Mouse (Mus musculus) heart, adult 9 months (tissue): ENCODE measurements at regions not wholly inside any gene's neighbourhood (a gene's known extent, or its start where the extent isn't known, plus 50 kb on each side); places are given as distances from the start of the nearest gene placed in this dataset.

Experiments used
- DNase-seq, 2 experiments: peaks; one replicate each; pipeline ENCODE4 v3.0.0; 2022; ENCODE audit warnings: low spot score in 2 of 2

GRCm38 (mm10) chr13:63699624-63700023, 115.4 kb upstream of the Ercc6l2 start:
- DNase-seq, result no peak

DNA sequence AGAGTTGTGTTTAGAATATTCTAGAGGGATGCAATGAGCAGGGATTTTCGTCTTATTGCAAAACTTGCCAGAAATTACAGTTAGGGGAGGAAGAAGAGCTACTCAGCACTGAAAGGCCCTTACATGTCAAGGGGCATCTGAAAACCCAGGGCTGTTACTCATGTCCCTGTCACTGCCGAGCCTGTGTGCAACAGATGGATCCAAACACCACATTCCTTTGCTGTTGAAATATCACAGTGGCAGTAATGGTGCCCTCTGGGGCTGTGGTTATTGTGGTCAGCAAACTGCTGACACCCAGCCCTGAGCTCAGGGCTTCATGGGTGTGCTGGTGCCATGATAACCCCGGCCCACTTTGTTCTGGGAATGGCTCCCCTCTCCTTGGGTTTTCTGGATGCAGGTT, 114.3 kb upstream of the Ercc6l2 start:
- no peak for DNase-seq

- DNase-seq, result no peak
These were observed 113.6 kb upstream of the Ercc6l2 start for GRCm38 (mm10) chr13:63701199-63702175.

DNA sequence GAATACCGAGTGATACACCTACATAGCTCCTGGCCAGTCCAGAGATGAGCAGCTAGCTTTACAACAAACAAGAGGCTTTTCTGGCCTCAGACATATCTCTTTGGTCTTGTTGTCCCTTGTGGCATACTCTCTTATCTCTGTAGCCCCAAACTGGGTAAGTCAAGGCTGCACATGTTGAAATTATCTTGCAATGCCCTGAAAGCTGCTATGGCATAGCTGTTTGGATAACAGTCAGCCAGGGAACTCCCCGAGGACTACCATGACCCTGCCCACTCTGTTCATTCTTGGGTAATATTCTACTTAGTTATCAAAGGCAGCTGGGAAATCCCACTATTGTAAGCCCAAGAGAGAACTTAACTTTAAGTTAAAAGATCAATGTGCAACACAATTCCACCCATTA, 106.5 kb upstream of the Ercc6l2 start:
- no peak for DNase-seq

DNA sequence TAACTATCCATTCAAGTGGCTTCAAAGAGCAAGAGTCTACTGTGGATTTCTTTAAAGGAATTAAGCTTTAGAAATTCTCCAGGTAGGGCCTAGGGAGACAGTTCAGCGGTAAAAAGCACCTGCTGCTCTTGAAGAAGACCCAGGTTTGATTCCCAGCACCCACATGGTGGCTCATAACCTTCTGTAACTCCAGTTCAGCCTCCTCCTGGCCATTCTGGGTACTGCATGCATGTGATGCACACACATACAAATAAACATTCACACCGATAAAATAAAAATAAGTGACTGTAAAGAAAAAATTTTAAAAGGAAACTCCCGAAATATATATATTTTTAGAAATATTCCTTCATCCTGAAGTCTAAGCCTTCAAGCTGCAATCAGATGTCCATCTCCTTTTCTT, 101.9 kb upstream of the Ercc6l2 start:
- DNase-seq, result no peak

DNA sequence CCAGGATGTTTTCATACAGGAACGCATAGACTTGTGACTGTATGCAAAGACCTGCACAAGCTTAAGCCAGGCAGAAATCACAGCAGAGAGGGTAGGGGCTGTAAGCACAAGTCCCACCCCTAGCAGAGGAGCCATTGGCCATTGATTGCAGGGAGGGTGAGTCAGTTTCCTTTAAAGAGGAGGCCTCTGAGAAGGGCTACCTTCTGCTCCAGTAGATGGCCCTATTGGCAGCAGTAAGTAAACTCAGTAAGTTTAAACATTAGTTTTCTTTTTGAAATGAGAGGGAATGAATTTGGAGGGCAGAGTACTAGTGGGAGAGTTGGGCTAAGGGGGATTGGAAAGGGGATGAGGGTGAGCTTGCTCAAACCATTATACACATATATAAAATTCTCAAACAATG, 98.5 kb upstream of the Ercc6l2 start:
- no peak for DNase-seq

DNA sequence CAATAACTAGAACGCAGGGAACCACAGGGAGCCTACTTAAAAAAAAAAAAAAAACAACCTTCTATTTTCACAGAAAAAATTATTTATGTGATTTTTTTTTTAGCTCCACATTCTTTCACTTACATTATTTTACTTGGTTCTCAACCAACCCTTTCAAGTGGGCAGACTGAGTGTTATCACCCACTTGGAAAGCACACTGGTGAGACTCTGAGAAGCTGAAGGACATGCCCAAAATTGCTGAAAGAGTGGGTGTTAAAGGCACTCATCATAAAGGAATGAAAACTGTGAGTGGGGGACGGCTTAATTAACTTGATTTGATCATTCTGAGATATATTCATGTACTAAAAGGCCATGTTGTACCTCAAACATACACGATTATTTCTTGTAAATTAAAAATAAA, 97.8 kb upstream of the Ercc6l2 start:
- DNase-seq, result no peak

- no peak for DNase-seq
These were observed 96.3 kb upstream of the Ercc6l2 start for GRCm38 (mm10) chr13:63718782-63719181.

DNA sequence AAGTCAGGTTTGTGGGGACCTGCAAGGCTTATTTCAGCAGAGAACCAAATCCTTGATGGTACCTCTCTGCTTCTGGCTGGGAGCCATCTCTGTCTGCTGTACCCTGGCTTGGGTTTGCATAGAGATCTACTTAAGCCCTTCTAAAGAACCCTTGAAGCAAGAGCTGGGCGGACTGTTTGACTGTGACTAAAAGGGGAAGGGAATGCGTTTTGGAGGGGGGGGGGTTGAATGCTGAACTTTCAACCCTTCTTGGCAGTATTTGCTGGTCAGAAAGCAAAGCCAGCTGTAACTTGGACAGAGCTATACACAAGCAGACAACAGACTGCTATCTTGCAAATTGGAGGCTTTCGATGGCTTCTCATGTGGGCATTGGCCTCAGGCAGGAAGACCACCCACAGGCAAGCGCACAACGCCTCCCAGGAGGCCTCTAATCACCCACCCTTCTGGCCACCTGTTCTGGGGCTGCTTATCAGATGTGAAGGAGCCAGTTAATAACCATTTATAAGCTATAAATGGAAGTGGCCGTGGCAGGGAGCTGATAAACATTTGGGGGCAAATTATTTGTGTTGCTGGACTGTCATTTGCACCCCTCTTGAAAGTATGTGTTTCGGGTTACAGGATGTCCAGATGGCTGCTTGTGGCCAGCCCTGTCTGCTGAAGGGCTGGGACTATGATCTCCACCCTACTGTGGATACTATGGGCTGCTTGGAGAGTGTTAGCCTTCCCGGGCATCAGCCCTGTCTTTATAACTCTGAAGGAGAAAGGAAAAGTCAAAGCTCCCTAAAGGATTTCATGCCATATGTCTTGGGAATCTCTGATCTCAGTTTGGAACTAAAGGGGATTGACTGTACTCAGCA, 95.5 kb upstream of the Ercc6l2 start:
- peak in 1 of 2 experiments; percentile 2 for DNase-seq

GRCm38 (mm10) chr13:63720610-63721009, 94.4 kb upstream of the Ercc6l2 start:
- no peak for DNase-seq

GRCm38 (mm10) chr13:63721011-63721625, 93.9 kb upstream of the Ercc6l2 start:
- no peak for DNase-seq

DNA sequence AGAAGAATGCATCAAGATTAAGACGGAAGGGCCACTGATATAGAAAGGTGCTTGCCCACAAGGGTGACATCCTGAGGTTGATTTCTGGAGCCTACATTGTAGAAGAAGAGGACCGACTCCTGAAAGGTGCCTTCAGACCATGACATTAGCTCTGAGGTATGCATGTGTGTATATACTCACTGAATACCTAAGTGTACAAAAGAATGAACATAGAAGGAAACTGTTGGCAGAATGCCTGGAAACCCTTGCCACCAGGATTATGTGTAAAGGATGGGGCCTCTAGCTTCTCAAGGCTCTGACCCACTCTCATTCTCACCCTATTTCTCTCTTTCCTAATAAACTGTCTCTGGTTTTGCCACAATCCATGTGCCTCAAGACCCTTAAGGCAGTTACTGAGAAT, 90.7 kb upstream of the Ercc6l2 start:
- no peak for DNase-seq

DNA sequence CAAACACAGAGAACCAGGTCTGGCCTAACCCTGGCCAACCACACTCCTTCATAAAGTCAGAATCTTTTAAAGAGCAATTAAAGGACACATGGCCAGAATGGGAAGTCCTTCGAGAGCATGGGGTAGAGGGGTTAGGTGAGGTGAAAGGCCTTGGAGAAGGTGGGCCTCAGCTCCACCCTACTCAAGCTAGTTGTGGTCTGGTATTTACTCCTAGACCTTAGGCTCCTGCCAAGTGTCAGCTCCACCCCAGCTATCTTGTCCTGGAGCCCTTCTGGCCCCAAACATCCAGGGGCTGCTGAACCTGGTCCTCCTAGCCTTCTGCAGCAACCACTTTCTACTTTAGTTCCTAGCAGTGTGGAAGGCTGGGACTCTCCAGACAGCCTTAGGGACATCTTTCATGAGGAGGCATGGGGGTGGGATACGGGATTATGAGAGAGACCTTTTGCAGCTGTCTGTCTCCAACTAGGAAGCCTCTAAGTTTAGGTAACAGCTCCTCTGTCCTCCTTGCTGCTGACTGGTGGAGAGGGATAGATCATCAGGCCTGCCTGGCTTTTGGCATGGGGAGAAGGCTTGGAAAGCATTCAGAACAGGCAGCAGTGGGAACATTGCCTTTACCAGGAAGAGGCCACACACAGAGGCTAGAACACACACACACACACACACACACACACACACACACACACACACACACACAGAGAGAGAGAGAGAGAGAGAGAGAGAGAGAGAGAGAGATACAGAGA, 90.0 kb upstream of the Ercc6l2 start:
- DNase-seq, result no peak

GRCm38 (mm10) chr13:63726035-63726434, 89.0 kb upstream of the Ercc6l2 start:
- no peak for DNase-seq

GRCm38 (mm10) chr13:63726509-63726908, 88.5 kb upstream of the Ercc6l2 start:
- no peak for DNase-seq

GRCm38 (mm10) chr13:63735739-63736138, 79.3 kb upstream of the Ercc6l2 start:
- no peak for DNase-seq

GRCm38 (mm10) chr13:63741879-63742278, 73.2 kb upstream of the Ercc6l2 start:
- no peak for DNase-seq

DNA sequence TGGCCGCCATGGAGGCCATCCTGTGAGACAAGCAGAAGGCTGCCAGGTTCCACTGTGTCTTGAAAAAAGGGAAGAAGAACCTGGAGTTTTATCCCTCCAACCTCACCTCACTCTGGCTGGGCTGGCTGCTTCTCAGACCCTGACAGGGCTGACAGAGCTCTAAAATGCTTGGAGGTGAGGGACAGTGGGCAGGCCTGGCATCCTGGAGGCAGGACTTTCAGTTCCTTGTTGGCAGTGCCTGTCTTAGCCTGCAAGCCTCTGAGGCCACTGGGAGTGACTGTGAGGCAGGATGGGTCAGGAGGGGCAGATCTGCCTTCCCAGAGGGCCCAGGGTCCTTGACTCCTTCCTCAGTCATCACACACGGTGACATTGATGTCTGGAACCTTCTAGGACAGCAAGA, 66.3 kb upstream of the Ercc6l2 start:
- DNase-seq, result no peak

GRCm38 (mm10) chr13:63749997-63750396, 65.0 kb upstream of the Ercc6l2 start:
- DNase-seq, result peak; percentile 85 to 86

GRCm38 (mm10) chr13:63751196-63751595, 63.8 kb upstream of the Ercc6l2 start:
- DNase-seq, result no peak

DNA sequence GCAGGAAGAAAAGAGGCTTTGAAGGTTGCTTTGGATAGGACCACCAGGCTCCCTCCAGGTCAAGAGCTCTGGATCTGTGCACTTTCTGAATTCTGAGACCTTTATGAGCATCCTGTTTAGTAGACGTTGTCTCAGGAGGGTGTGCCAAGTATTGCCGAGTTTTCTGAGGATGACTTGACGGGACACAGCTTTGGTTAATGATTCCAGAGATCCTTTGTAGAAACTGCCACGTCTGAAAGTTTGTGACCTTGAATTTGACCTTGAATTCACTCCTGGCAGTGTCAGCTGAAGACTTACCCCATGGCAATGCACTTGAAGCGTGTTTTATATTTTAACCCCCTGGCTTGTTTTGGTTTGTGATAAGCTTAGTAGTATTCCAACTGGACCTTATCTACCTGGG, 58.0 kb upstream of the Ercc6l2 start:
- no peak for DNase-seq

- DNase-seq, result no peak
These were observed 53.5 kb upstream of the Ercc6l2 start for GRCm38 (mm10) chr13:63761542-63761941.
